Mouse (Mus musculus) stomach, postnatal 0 days (tissue): ENCODE measurements at regions not wholly inside any gene's neighbourhood (a gene's known extent, or its start where the extent isn't known, plus 50 kb on each side); places are given as distances from the start of the nearest gene placed in this dataset.

Source experiments
- ATAC-seq: fragments of 200-750 bp; cut with Nextera tagmentation; 2 replicates; pipeline ENCODE4 v1.8.0; 2017; ENCODE audit not compliant: low FRiP score, low TSS enrichment
- DNase-seq: peaks from one replicate; pipeline ENCODE4 v3.0.0-alpha.2; 2016; ENCODE audit warnings: low spot score
- H3K27ac ChIP-seq: fragments of 300-500 bp; sonication (generic); replicated peaks from 2 replicates; pipeline ENCODE4 v1.5.1; 2014; ENCODE audit warnings: mild to moderate bottlenecking, control low read depth
- H3K27me3 ChIP-seq: fragments of 300-500 bp; sonication (generic); 2 replicates; pipeline ENCODE4 v1.6.1; 2014; ENCODE audit warnings: low read length; ENCODE audit not compliant: control insufficient read depth, insufficient read depth
- H3K36me3 ChIP-seq: fragments of 300-500 bp; sonication (generic); 2 replicates; pipeline ENCODE4 v1.6.1; 2014; ENCODE audit warnings: low read length, mixed read lengths; ENCODE audit not compliant: control insufficient read depth, insufficient read depth
- H3K4me1 ChIP-seq: fragments of 300-500 bp; sonication (generic); replicated peaks from 2 replicates; pipeline ENCODE4 v1.6.1; 2014; ENCODE audit warnings: antibody characterized with exemption; ENCODE audit not compliant: control insufficient read depth, insufficient read depth
- H3K4me2 ChIP-seq: fragments of 300-500 bp; sonication (generic); replicated peaks from 2 replicates; pipeline ENCODE4 v1.6.1; 2014; ENCODE audit warnings: low read depth, mild to moderate bottlenecking, control low read depth, moderate library complexity
- H3K4me3 ChIP-seq: fragments of 300-500 bp; sonication (generic); 2 replicates; pipeline ENCODE4 v1.5.1; 2014; ENCODE audit warnings: low read depth, low read length, control low read depth
- H3K9ac ChIP-seq: fragments of 300-500 bp; sonication (generic); 2 replicates; pipeline ENCODE4 v1.6.1; 2014; ENCODE audit warnings: mild to moderate bottlenecking, low read length, control low read depth, mixed read lengths
- H3K9me3 ChIP-seq: fragments of 300-500 bp; sonication (generic); 2 replicates; pipeline ENCODE4 v1.6.1; 2016; ENCODE audit warnings: low read length; ENCODE audit not compliant: control insufficient read depth
- CTCF ChIP-seq: IDR thresholded peaks from 2 replicates; pipeline ENCODE4 v1.5.1; 2016; ENCODE audit warnings: antibody characterized with exemption, low read depth, mild to moderate bottlenecking, moderate library complexity
- EP300 ChIP-seq: optimal IDR thresholded peaks from 2 replicates; pipeline ENCODE3; 2016; ENCODE audit warnings: antibody characterized with exemption
- WGBS: fragments of 180-500 bp; shearing (Covaris S2); extraction: QIAGEN DNeasy Blood & Tissue Kit; methylation state at CpG from one replicate; pipeline ENCODE4 v1.1.7; 2014; 5-methylcytosine and 5-hydroxymethylcytosine counted together

- TF ChIP-seq EP300 = no peak
- Histone ChIP-seq H3K9me3 (no peaks in the 10 kb centered on the region), H3K4me2 (no peak overlapping the region), H3K27ac (no peak overlapping the region), H3K27me3 (no peaks in the 10 kb centered on the region), H3K36me3 (no peaks in the 10 kb centered on the region), H3K4me1 (no peaks in the 10 kb centered on the region), H3K9ac (no peak overlapping the region), H3K4me3 (no peak overlapping the region)
- 42% methylated on average over 3 of the region's 3 CpGs for WGBS
- DNase-seq = no peak
- ATAC-seq = no peak
These were observed 487.5 kb upstream of the Syt1 start for GRCm38 (mm10) chr10:109498301-109498700.

GRCm38 (mm10) chr10:109496161-109496560 lies 485.4 kb upstream of the Syt1 start:
- Histone ChIP-seq H3K9ac (no peak overlapping the region), H3K4me1 (no peaks in the 10 kb centered on the region), H3K4me2 (no peak overlapping the region), H3K36me3 (no peaks in the 10 kb centered on the region), H3K27me3 (no peaks in the 10 kb centered on the region), H3K4me3 (no peak overlapping the region), H3K9me3 (no peaks in the 10 kb centered on the region), H3K27ac (no peak overlapping the region)
- no peak for DNase-seq
- TF ChIP-seq EP300 (no peak), CTCF (peak; percentile 75)
- no peak for ATAC-seq
- 77% methylated on average over 10 of the region's 10 CpGs for WGBS

- TF ChIP-seq EP300 = no peak
- TF ChIP-seq CTCF = no peak
- 76% methylated on average over 4 of the region's 4 CpGs for WGBS
- no peaks in the 10 kb centered on the region for H3K9me3 ChIP-seq
- H3K4me2 ChIP-seq = no peak overlapping the region
- H3K4me1 ChIP-seq = no peaks in the 10 kb centered on the region
- no peaks in the 10 kb centered on the region for H3K36me3 ChIP-seq
- ATAC-seq (no peak), DNase-seq (no peak)
- no peak overlapping the region for H3K9ac ChIP-seq
- H3K4me3 ChIP-seq = no peak overlapping the region
- H3K27ac ChIP-seq = no peak overlapping the region
- no peaks in the 10 kb centered on the region for H3K27me3 ChIP-seq
These were observed 480.0 kb upstream of the Syt1 start for GRCm38 (mm10) chr10:109490765-109491164.

GRCm38 (mm10) chr10:109488000-109488399 lies 477.2 kb upstream of the Syt1 start:
- WGBS = 95% methylated on average over 1 of the region's 1 CpGs
- Histone ChIP-seq H3K36me3 (no peaks in the 10 kb centered on the region), H3K9me3 (no peaks in the 10 kb centered on the region), H3K27me3 (no peaks in the 10 kb centered on the region), H3K27ac (no peak overlapping the region), H3K4me3 (no peak overlapping the region), H3K4me2 (no peak overlapping the region), H3K9ac (no peak overlapping the region), H3K4me1 (no peaks in the 10 kb centered on the region)
- DNase-seq = no peak
- TF ChIP-seq EP300 = no peak
- no peak for TF ChIP-seq CTCF
- no peak for ATAC-seq

GRCm38 (mm10) chr10:109486917-109487604 lies 476.3 kb upstream of the Syt1 start:
- Histone ChIP-seq H3K36me3 (no peaks in the 10 kb centered on the region), H3K27ac (no peak overlapping the region), H3K4me3 (no peak overlapping the region), H3K4me2 (no peak overlapping the region), H3K4me1 (no peaks in the 10 kb centered on the region), H3K9me3 (no peaks in the 10 kb centered on the region), H3K27me3 (no peaks in the 10 kb centered on the region), H3K9ac (no peak overlapping the region)
- DNase-seq (no peak), ATAC-seq (no peak)
- TF ChIP-seq EP300 (no peak), CTCF (no peak)
- 68% methylated on average over 7 of the region's 7 CpGs for WGBS

- ATAC-seq = no peak
- TF ChIP-seq CTCF (no peak), EP300 (no peak)
These were observed 469.8 kb upstream of the Syt1 start for GRCm38 (mm10) chr10:109480551-109480950.

More at GRCm38 (mm10) chr10:109480551-109480950, 469.8 kb upstream of the Syt1 start:
- no peak overlapping the region for H3K4me3 ChIP-seq
- no peaks in the 10 kb centered on the region for H3K9me3 ChIP-seq
- H3K9ac ChIP-seq = no peak overlapping the region
- no peaks in the 10 kb centered on the region for H3K36me3 ChIP-seq
- DNase-seq = no peak
- no peak overlapping the region for H3K27ac ChIP-seq
- no peaks in the 10 kb centered on the region for H3K27me3 ChIP-seq
- no peaks in the 10 kb centered on the region for H3K4me1 ChIP-seq
- H3K4me2 ChIP-seq = no peak overlapping the region
